Mouse (Mus musculus): ENCODE measurements around the gene Kndc1.

GRCm38 (mm10) chr7:139949893-139950282 is 55.4 kb downstream of the Kndc1 start:
- TF ChIP-seq POLR2A (IDR thresholded peaks at IDR 0.05; ENCODE audit: borderline replicate concordance, low read depth, low read length) (no peak), CTCF (IDR thresholded peaks at IDR 0.05; ENCODE audit: low read depth, low read length) (peak; percentile 53; the same call in 1 of the 2 replicates)

Data from bone marrow macrophage, adult 2 months (primary cell).